Mouse (Mus musculus) hindbrain, postnatal 0 days (tissue): Measurements from ENCODE around the gene Tor4a. TPM values are rescaled to one million over a fixed set of nuclear protein-coding genes. Genes with fewer than 3 reads are reported as not detected.

Experiments used
- ATAC-seq: fragments of 200-750 bp; cut with Nextera tagmentation; 2 replicates; pipeline ENCODE4 v1.8.0; 2017; ENCODE audit warnings: mild to moderate bottlenecking, moderate TSS enrichment, moderate library complexity
- DNase-seq: peaks from one replicate; pipeline ENCODE4 v3.0.0-alpha.2; 2015; ENCODE audit warnings: low spot score
- H3K27ac ChIP-seq: fragments of 300-500 bp; sonication (generic); 2 replicates; pipeline ENCODE4 v1.5.1; 2014; ENCODE audit warnings: mild to moderate bottlenecking
- H3K27me3 ChIP-seq: fragments of 300-500 bp; sonication (generic); 2 replicates; pipeline ENCODE4 v1.6.1; 2014; ENCODE audit warnings: low read length, mixed read lengths; ENCODE audit not compliant: insufficient read depth
- H3K36me3 ChIP-seq: fragments of 300-500 bp; sonication (generic); 2 replicates; pipeline ENCODE4 v1.6.1; 2014; ENCODE audit warnings: low read length, mixed read lengths; ENCODE audit not compliant: insufficient read depth
- H3K4me1 ChIP-seq: fragments of 300-500 bp; sonication (generic); 2 replicates; pipeline ENCODE4 v1.6.1; 2014; ENCODE audit warnings: antibody characterized with exemption, low read length, mixed read lengths; ENCODE audit not compliant: insufficient read depth
- H3K4me2 ChIP-seq: fragments of 300-500 bp; sonication (generic); 2 replicates; pipeline ENCODE4 v1.6.1; 2014; ENCODE audit warnings: low read depth, mild to moderate bottlenecking, low read length, moderate library complexity, mixed read lengths
- H3K4me3 ChIP-seq: fragments of 300-500 bp; sonication (generic); 2 replicates; pipeline ENCODE4 v1.5.1; 2014; ENCODE audit warnings: low read length
- H3K9ac ChIP-seq: fragments of 300-500 bp; sonication (generic); replicated peaks from 2 replicates; pipeline ENCODE4 v1.6.1; 2014; ENCODE audit warnings: mild to moderate bottlenecking, low read length, moderate library complexity, mixed read lengths
- H3K9me3 ChIP-seq: fragments of 300-500 bp; sonication (generic); 2 replicates; pipeline ENCODE4 v1.6.1; 2016; ENCODE audit warnings: low read length, mixed read lengths
- CTCF ChIP-seq: IDR thresholded peaks from 2 replicates; pipeline ENCODE4 v1.5.1; 2016; ENCODE audit warnings: antibody characterized with exemption, control low read depth, low read depth
- WGBS: fragments of 180-500 bp; shearing (Covaris S2); extraction: QIAGEN DNeasy Blood & Tissue Kit; methylation state at CpG from one replicate; pipeline ENCODE4 v1.1.7; 2014; 5-methylcytosine and 5-hydroxymethylcytosine counted together
- polyA plus RNA-seq: library from polyadenylated mRNA; unstranded; fragments of >200 nt; fragmentation: Nextera tagmentation; extraction: Ambion mirVana; gene quantifications from 2 replicates; pipeline ENCODE4 v1.2.1, GENCODE M21; 2015
- total RNA-seq: library from RNA; depleted of rRNA; stranded (reverse); fragments of >200 nt; gene quantifications from 2 replicates; pipeline ENCODE4 v1.2.3, GENCODE M21; 2014

Gene Tor4a
- total and polyA plus RNA-seq, 2 experiments from 2014 or later = 1.2 to 4.7 TPM

GRCm38 (mm10) chr2:25233421-25233820 lies 36.7 kb upstream of the Tor4a start:
- Histone ChIP-seq H3K4me2 (no peak overlapping the region), H3K4me3 (no peak overlapping the region), H3K27ac (no peak overlapping the region), H3K27me3 (no peaks in the 10 kb centered on the region), H3K4me1 (peaks cover 4% of the 10 kb centered on the region; the same call in 1 of the 2 replicates), H3K9ac (no peak overlapping the region), H3K9me3 (no peaks in the 10 kb centered on the region), H3K36me3 (no peaks in the 10 kb centered on the region)
- TF ChIP-seq CTCF = no peak
- WGBS = 86% methylated on average over 4 of the region's 4 CpGs
- no peak for DNase-seq
- ATAC-seq = no peak

- H3K36me3 ChIP-seq = no peaks in the 10 kb centered on the region
- WGBS = 60% methylated on average over 12 of the region's 12 CpGs
- no peak overlapping the region for H3K9ac ChIP-seq
- no peak for TF ChIP-seq CTCF
- ATAC-seq (no peak), DNase-seq (no peak)
- no peak overlapping the region for H3K4me3 ChIP-seq
- H3K4me2 ChIP-seq = no peak overlapping the region
- H3K27me3 ChIP-seq = no peaks in the 10 kb centered on the region
- peaks cover 7% of the 10 kb centered on the region; the same call in 1 of the 2 replicates for H3K4me1 ChIP-seq
- H3K27ac ChIP-seq = no peak overlapping the region
- no peaks in the 10 kb centered on the region for H3K9me3 ChIP-seq
Measured at GRCm38 (mm10) chr2:25231038-25231437, 34.4 kb upstream of the Tor4a start.

- no peak for DNase-seq
- Histone ChIP-seq H3K9me3 (no peaks in the 10 kb centered on the region), H3K9ac (no peak overlapping the region), H3K4me1 (peaks cover 10% of the 10 kb centered on the region; the same call in 1 of the 2 replicates), H3K4me2 (no peak overlapping the region), H3K4me3 (no peak overlapping the region), H3K27ac (no peak overlapping the region), H3K36me3 (no peaks in the 10 kb centered on the region), H3K27me3 (no peaks in the 10 kb centered on the region)
- WGBS = 86% methylated on average over 7 of the region's 7 CpGs
- no peak for TF ChIP-seq CTCF
- ATAC-seq = no peak
Measured at GRCm38 (mm10) chr2:25230581-25230980, 33.9 kb upstream of the Tor4a start.

DNA sequence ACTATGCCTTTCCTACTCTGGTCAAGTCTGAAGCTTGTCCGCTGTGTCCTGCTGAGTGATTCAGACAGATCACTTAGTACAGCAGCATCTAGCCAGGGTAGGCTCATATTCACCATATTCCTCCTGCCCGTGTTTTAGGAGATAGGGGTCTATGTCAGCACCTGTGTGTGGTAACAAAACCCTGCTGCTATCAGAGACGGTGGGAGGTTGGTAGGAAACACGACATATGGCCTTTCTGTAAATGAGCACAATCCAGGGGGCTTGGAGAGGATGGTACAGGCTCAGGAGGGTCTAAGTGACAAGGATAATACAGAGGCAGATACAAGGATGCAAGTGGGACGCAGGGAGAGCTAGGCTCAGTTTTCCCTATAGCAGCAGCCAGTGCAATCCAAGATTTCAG lies 32.9 kb upstream of the Tor4a start:
- Histone ChIP-seq H3K4me3 (no peak overlapping the region), H3K9me3 (no peaks in the 10 kb centered on the region), H3K27me3 (no peaks in the 10 kb centered on the region), H3K4me1 (peaks cover 13% of the 10 kb centered on the region; the same call in 1 of the 2 replicates), H3K36me3 (no peaks in the 10 kb centered on the region), H3K9ac (no peak overlapping the region), H3K4me2 (no peak overlapping the region), H3K27ac (no peak overlapping the region)
- WGBS = 80% methylated on average over 5 of the region's 5 CpGs
- no peak for ATAC-seq
- TF ChIP-seq CTCF = no peak
- DNase-seq = no peak

DNA sequence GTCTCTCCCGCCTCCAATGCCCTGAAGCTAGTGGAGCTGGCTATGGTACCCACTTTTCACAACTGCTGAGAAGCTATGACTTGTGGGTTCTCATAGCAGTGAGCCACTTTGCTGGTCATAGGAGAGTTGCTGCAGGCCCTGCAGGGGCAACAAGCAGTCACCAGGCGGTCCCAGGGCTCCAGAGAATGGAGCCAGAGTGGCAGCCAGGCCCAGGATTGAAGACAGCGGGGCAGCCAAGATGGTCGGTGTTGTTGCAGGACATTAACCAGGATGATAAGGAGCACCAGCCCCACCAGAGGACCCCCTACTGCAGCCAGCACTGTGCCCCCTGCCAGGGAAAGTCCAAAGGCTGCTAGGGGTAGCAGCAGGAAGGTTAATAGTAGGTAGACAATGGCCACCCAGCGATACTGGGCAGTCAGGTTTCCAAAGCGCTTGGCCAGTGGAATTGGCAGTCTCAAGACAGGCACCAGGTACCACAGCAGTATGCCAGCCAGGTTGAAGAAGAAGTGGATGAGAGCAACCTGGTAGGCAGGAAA lies 32.4 kb upstream of the Tor4a start:
- DNase-seq = no peak

GRCm38 (mm10) chr2:25228431-25228889 lies 31.8 kb upstream of the Tor4a start:
- peak overlapping the region; percentile 42 for H3K4me2 ChIP-seq
- peaks cover 17% of the 10 kb centered on the region; the same call in 1 of the 2 replicates for H3K4me1 ChIP-seq
- H3K9ac ChIP-seq = peak overlapping the region; percentile 38; the same call in 1 of the 2 replicates
- H3K9me3 ChIP-seq = no peaks in the 10 kb centered on the region
- peak overlapping the region; percentile 81 for H3K27ac ChIP-seq
- peak overlapping the region; percentile 15; the same call in 1 of the 2 replicates for H3K4me3 ChIP-seq
- no peaks in the 10 kb centered on the region for H3K27me3 ChIP-seq
- no peaks in the 10 kb centered on the region for H3K36me3 ChIP-seq
- 0% methylated on average over 7 of the region's 7 CpGs for WGBS
- TF ChIP-seq CTCF = peak; percentile 79
- peak; percentile 92 for DNase-seq
- peak; percentile 67 for ATAC-seq

More for the DNA sequence above, 32.4 kb upstream of the Tor4a start:
- Histone ChIP-seq H3K27ac (peak overlapping the region; percentile 81), H3K9me3 (no peaks in the 10 kb centered on the region), H3K36me3 (no peaks in the 10 kb centered on the region), H3K4me1 (peaks cover 13% of the 10 kb centered on the region; the same call in 1 of the 2 replicates), H3K4me3 (no peak overlapping the region), H3K27me3 (no peaks in the 10 kb centered on the region), H3K4me2 (no peak overlapping the region), H3K9ac (no peak overlapping the region)
- no peak for TF ChIP-seq CTCF
- no peak for ATAC-seq
- 68% methylated on average over 6 of the region's 6 CpGs for WGBS

DNA sequence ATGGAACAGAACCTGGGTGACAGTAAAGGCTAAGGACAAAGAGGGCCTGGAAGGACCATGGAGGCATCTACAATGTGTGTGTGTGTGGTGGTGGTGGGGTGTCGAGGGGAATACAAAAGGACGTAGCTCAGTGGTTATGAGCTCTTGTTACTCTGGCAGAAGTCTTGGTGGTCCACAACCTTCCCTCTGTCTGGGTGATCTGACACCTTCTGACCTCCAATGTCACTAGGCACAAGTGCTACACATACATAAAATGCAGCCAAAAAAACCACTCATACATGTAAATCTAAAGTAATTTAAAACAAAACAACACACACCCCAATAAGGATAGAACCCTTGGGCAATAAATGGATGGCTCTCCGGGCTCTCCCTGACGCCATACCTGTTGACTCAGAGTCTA lies 30.7 kb upstream of the Tor4a start:
- no peak for TF ChIP-seq CTCF
- WGBS = 92% methylated on average over 4 of the region's 4 CpGs
- no peak overlapping the region for H3K9ac ChIP-seq
- H3K27ac ChIP-seq = no peak overlapping the region
- DNase-seq (no peak), ATAC-seq (no peak)
- H3K4me2 ChIP-seq = no peak overlapping the region
- H3K4me3 ChIP-seq = no peak overlapping the region
- no peaks in the 10 kb centered on the region for H3K9me3 ChIP-seq
- no peaks in the 10 kb centered on the region for H3K27me3 ChIP-seq
- no peaks in the 10 kb centered on the region for H3K36me3 ChIP-seq
- peaks cover 19% of the 10 kb centered on the region for H3K4me1 ChIP-seq
